Mouse (Mus musculus): ENCODE data around the gene Szt2.

- no peak for TF ChIP-seq CTCF (IDR thresholded peaks at IDR 0.05; ENCODE audit: low read depth, low read length)
- no peak for TF ChIP-seq POLR2A (IDR thresholded peaks at IDR 0.05; ENCODE audit: borderline replicate concordance, low read depth, low read length)
Observed at GRCm38 (mm10) chr4:118402701-118403100, 6.4 kb downstream of the Szt2 start.

Data from bone marrow macrophage, adult 2 months (primary cell).